Mouse (Mus musculus): ENCODE data around the gene Gm20388. TPM values are rescaled to one million over a fixed set of nuclear protein-coding genes. Genes with fewer than 3 reads are reported as not detected.

Gene Gm20388
- total RNA-seq, 2 experiments from 2014 or later, result 18.5 to 23.8 TPM

DNA sequence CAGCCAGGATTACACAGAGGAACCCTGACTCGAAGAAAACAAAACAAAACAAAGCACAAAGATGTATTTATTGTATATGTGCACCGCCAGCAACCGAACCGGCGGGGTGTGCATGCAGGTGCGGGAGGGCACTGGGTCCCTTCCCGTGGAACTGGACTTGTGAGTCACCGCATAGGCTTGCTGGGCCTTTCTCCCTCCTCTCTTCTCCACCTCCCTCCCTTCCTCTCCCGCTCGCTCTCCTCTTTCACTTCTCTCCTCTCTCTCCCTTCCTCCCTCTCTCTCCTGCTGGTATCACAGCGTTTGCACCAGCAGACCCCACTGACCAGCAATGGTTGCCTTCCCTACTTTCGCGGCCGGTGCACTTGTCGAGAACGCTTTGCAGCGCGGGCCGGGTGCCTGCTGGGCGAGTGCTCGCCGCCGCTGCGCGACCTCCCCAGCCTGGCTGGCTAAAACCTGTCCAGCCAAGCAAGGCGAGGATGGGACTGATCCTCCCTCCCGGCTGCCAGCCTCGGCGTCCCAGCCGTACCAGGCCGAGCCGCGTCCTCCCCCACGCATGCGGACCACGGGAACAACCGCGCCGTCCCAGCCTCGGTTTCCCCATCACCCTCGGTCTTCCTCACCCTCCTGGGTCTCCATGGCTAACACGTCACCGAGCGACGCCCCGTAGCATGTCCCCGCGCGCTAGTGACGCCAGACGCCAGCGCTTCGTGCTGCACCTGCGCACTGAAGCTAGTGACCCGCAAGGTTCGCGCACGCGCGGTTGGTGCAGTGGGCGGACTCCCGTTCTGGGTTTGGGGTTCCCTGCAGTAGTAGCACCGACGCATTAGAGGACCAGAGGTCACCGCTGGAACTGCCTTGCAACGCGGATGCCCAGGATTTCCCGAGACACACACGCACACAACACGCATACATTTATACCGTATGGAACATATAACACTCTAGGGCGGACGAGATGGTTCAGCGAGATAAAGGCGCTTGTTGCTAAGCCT is 1197.3 kb downstream of the Gm20388 start, which contains the start of gene Mthfsd:
Mthfsd (minus strand) TSS at position 725 of the 989 bp plus-strand sequence.
- ATAC-seq (replicated peaks; ENCODE audit: poor library complexity, severe bottlenecking), result peak; percentile 87

- ATAC-seq (replicated peaks; ENCODE audit: poor library complexity, severe bottlenecking), result no peak
Observed at GRCm38 (mm10) chr8:121108657-121109056, 1198.0 kb downstream of the Gm20388 start.

DNA sequence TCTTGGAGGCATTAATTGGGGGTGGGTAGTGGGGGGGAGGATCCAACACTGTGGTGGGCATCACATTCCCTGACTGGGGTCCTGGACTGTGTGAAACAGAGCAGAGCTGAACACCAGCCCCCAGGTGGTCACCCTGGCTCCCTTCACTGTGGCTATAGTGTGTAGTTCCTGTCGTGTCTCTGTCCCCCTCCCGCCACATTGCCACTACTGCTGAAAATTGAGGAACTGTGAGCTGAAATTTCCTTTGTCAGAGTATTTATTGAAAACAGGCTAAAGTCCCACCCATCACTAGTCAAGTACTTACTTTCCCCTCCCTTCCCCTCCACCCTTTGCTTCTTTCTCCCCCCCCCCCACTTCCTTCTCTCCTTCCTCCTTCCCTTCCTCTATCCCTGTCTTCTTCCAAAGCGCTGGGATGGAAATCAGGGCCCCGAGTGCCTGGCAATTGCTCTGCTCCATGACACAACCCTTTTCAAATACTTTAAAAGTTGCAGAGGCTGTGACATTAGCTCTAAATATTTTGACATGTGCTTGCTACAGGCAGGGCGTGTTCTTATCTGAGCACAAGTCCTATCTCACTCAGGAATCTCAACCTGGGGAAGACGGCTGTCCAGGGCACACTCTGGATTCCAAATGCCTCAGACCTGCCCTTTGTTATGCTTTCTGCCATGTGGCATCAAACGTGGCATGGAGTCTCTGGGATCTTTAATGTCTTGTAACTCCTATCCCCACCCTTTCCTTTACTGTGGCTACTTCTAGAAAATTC is 1200.7 kb downstream of the Gm20388 start:
- ATAC-seq (replicated peaks; ENCODE audit: poor library complexity, severe bottlenecking), result no peak

DNA sequence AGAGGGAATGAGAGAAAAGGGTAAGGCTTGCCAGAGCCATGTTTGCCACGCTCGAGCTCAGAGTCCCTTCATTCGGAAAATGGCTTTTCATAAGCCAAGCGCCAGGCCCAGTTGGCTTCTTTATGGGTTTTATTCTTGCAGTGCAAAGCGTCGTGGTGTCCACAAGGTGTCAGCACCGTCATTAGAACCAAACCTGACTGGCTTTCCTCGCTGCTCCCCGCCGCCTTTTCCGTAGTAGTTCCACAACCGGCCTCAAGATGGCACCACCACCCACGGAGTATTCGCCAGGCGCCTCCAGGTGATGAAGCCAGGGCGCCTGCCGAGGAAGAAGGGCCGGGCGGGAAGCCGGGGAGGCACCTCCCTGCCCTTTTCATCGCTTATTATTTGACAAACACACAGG is 1202.6 kb downstream of the Gm20388 start:
- peak; percentile 90 for ATAC-seq (replicated peaks; ENCODE audit: poor library complexity, severe bottlenecking)

DNA sequence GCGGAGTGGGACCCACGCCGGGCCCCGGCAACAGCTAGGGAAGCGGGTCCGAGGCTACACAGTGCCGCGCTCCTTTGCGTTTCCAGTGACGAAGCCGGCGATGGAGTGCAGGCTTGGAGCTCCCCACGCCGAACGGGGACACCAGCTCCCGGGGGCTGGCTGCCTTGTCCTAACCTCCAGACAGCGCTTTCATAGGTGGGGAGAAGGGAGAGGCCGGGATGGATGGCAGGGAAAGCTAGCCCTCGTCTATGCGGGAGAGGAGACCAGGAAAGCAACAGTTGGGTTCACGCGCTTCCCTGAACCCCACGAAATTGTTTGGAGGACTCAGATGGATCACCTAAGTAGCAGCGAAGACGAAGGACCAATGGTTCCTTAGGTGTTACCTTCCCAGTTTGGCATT is 1204.5 kb downstream of the Gm20388 start:
- ATAC-seq (replicated peaks; ENCODE audit: poor library complexity, severe bottlenecking), result no peak

- no peak for ATAC-seq (replicated peaks; ENCODE audit: poor library complexity, severe bottlenecking)
Observed at GRCm38 (mm10) chr8:121115948-121116347, 1205.3 kb downstream of the Gm20388 start, which contains the start of gene Foxc2. TSS of gene Foxc2 (plus strand) at chr8:121116171.

DNA sequence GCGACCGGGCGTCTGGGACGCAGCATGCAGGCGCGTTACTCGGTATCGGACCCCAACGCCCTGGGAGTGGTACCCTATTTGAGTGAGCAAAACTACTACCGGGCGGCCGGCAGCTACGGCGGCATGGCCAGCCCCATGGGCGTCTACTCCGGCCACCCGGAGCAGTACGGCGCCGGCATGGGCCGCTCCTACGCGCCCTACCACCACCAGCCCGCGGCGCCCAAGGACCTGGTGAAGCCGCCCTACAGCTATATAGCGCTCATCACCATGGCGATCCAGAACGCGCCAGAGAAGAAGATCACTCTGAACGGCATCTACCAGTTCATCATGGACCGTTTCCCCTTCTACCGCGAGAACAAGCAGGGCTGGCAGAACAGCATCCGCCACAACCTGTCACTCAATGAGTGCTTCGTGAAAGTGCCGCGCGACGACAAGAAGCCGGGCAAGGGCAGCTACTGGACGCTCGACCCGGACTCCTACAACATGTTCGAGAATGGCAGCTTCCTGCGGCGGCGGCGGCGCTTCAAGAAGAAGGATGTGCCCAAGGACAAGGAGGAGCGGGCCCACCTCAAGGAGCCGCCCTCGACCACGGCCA is 1206.0 kb downstream of the Gm20388 start:
- ATAC-seq (replicated peaks; ENCODE audit: poor library complexity, severe bottlenecking), result no peak

DNA sequence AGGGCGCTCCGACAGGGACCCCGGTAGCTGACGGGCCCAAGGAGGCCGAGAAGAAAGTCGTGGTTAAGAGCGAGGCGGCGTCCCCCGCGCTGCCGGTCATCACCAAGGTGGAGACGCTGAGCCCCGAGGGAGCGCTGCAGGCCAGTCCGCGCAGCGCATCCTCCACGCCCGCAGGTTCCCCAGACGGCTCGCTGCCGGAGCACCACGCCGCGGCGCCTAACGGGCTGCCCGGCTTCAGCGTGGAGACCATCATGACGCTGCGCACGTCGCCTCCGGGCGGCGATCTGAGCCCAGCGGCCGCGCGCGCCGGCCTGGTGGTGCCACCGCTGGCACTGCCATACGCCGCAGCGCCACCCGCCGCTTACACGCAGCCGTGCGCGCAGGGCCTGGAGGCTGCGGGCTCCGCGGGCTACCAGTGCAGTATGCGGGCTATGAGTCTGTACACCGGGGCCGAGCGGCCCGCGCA is 1206.6 kb downstream of the Gm20388 start:
- 0 out of 2 replicates have a peak, but pooled peaks have one; percentile 9 for ATAC-seq (replicated peaks; ENCODE audit: poor library complexity, severe bottlenecking)

GRCm38 (mm10) chr8:121117906-121118305 is 1207.3 kb downstream of the Gm20388 start:
- no peak for ATAC-seq (replicated peaks; ENCODE audit: poor library complexity, severe bottlenecking)

DNA sequence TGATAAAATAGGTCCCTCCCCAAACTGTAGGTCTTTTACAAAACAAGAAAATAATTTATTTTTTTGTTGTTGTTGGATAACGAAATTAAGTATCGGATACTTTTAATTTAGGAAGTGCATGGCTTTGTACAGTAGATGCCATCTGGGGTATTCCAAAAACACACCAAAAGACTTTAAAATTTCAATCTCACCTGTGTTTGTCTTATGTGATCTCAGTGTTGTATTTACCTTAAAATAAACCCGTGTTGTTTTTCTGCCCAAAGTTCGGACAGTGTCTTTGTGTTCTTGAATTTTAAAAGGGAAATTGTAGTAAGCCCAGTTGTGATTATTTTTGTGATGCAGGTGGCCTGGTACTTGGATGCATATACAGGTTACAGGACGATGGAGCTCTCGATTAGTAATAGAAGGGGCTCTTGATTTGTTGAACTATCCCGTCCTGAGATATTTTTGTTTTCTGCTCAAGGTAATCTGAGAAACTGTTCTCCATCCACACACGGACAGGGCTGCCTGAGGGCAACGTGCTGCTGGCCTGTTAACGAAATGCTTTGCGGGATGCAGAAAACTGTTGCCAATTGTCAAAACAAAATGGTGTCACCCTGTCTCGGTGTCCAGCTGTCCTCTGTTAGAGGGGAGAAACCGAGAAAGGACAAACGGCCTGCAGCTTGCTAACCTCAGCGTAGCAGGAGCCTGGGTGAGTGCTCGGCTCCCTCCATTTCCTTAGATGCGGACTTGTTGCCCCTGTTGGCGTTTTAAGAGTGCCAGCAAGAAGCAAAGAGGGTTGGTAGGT is 1208.2 kb downstream of the Gm20388 start:
- ATAC-seq (replicated peaks; ENCODE audit: poor library complexity, severe bottlenecking), result no peak

GRCm38 (mm10) chr8:121119635-121120455 is 1209.2 kb downstream of the Gm20388 start:
- no peak for ATAC-seq (replicated peaks; ENCODE audit: poor library complexity, severe bottlenecking)

DNA sequence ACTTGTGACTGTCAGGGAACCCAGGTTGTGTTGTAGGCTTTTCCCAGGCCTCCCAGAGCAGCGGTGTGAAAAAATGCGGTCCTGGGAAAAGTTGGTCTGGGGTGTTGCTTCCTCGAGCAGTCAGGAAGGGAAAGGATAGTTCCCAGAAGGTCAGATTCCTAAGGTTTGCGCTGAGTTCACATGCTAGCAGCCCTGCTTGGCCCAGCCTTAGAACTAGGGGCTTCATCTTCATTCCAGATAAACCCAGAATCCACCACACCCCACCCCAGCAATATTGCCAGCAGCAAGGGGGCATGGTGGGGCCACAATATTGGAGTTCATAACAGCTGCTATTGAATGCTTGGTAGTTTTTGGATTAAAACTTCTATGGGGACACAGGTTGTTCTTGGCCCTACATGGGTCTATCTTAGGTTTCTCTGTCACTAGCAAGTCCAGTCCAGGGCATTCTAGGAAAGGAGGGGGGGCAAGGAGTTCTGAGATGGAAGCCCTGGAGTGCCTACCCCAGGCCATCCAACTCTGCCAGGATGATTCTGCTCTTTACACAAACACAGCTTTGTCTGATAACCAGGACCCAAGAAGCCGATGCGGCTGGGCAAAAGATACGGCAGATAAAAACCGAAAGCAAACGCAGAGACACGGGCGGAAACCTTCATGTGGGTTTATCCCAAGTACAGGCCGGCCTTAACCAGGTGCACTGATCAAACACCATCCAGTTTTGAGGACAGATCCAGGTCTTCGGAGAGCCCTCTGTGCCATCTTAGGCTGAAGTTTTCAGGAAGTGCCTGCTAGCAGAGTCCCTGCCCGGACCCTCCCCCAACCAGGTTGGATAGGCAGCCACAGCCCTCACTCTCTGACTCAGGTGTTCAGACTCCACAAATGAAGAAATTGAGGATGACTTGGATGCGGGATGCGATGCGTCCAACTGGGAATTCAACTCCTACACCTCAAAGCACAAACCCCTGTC is 1210.1 kb downstream of the Gm20388 start:
- ATAC-seq (replicated peaks; ENCODE audit: poor library complexity, severe bottlenecking), result no peak

DNA sequence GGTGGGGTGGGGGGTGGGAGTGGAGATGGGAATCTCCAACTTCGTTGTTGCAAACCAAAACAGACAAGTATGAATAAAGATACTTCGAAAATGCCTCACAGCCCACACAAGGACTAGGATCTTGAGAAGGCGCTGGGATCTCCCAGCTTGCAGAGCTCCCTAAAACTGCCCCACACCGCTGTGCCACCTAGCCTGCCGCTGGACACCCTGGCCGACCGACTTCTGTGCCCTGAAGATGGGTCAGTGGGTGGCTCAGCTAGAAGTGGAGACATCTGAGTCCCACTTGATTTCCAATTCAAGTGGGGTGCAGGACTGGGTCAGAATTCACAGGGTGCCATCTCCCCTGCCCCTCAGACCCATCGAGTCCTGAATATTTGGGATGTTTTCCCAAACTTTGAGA is 1211.1 kb downstream of the Gm20388 start:
- ATAC-seq (replicated peaks; ENCODE audit: poor library complexity, severe bottlenecking), result no peak

DNA sequence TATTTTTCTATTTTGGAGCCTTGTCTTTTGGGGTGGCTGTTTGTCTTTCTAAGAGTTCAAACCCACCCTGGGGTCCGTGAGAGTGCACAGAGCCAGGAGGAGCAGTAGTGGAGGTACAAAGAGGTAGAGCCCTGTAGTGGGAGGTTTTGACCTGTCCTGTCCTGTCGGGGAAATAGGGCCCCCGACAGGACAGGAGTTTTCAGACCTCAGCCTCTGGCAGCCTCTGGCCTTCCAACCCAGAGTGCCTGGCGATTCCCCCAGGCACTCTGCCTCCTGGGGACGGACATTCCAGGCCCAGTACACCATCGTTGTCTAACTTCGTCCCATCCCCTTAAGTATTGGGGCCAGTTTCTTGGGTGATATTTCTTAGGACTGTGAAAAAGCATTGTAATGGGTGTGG is 1211.7 kb downstream of the Gm20388 start:
- ATAC-seq (replicated peaks; ENCODE audit: poor library complexity, severe bottlenecking), result no peak

DNA sequence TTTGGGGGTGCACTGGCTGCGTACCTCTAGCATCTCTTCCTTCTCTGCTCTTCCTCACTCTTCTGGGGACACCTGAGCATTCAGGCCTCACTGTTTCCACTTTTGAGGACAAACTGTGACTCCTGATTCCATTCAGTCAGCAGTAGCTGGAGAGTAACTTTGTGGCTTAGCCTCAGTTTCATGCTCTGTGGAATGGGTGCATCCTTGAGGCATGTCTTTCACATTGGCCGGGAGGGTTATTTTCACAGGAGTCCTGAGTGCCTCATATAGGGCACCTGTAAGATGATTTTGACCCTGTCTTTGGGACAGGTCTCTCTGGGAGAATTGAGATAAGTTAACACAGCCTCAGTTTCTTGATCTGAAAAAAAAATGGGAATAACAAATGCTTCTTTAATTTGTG is 1212.5 kb downstream of the Gm20388 start:
- ATAC-seq (replicated peaks; ENCODE audit: poor library complexity, severe bottlenecking), result no peak

DNA sequence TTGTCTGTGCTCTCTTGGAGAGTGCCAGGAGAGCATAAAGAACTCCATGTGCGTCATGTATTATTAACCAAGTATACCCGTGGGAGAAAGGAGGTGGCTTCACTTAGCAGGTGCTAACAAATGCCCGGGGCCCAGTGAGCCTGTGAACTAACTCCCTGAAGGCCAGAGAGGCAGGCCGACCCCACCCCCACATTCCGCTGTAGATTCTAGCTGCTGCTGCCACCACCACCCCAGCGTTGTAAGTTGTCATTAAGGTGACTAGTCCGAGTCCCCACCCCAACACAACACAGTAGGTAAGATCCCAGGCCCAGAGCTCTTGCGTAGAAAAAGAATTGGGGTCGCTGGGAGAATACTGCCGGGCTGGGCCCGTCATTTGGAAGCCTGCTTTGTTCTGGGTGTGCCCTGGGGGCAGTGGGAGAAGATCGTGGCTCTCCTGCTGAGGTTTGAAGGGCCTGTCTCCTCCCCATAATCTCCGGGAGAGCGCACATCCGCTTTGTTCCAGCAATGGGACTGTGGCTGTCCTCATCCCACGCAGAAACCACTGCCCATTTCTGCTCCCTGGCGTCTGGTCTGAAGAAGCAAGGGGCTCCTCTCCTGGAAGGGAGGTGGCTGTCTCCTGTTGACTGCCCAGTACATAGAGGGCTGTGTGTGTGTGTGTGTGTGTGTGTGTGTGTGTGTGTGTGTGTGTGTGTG is 1214.1 kb downstream of the Gm20388 start:
- no peak for ATAC-seq (replicated peaks; ENCODE audit: poor library complexity, severe bottlenecking)

GRCm38 (mm10) chr8:121125311-121125876 is 1214.8 kb downstream of the Gm20388 start:
- peak; percentile 76 for ATAC-seq (replicated peaks; ENCODE audit: poor library complexity, severe bottlenecking)
